ENCODE assay signal across 9 mouse cellular contexts in genomic region chr5:33640652-33641051, GRCm38 (mm10). TPM values are rescaled to one million over a fixed set of nuclear protein-coding genes. Genes with fewer than 3 reads are reported as not detected.
A peak's percentile ranks its signal among the peaks of the same experiment; 100 is the strongest.
DNase-seq lines count a peak whose midpoint lies in the region; ATAC-seq and TF ChIP-seq lines count a peak whose summit lies in the region.
"Had no signal": no experiment of that assay in that cellular context is flagged by ENCODE, and none has a peak within 500 bp of the region (broad histone marks: within the 10 kb centered on the region; RNA-seq: fewer than 3 reads in every experiment).

No protein-coding gene starts in this region.

- no peak overlapping the region for H3K4me2 ChIP-seq in midbrain, embryonic 14.5 days (ENCODE audit: low read length)
- no peak overlapping the region for H3K4me2 ChIP-seq in midbrain, embryonic 15.5 days
- H3K4me2 ChIP-seq: hindbrain, embryonic 15.5 days had no signal

- peak; percentile 44 for DNase-seq in cerebellum, adult 2 months
- no peak for DNase-seq in cerebellum, adult 11-12 months
- peak; percentile 80 for DNase-seq in midbrain, embryonic 14.5 days
- peak; percentile 59 for DNase-seq in embryo, embryonic 11 days
- peak; percentile 46 to 67 for DNase-seq in kidney, postnatal 36 days
- peak; percentile 71 for DNase-seq in lung, postnatal 36 days
- DNase-seq in thymus, postnatal 0 days (ENCODE audit: low spot score), result peak; percentile 63

- H3K4me3 ChIP-seq in cerebellum, adult 2 months (replicated peaks; ENCODE audit: insufficient read depth, low read depth, low read length), result no peak overlapping the region
- H3K4me3 ChIP-seq in midbrain, embryonic 14.5 days (replicated peaks; ENCODE audit: low read depth, low read length), result no peak overlapping the region
- H3K4me3 ChIP-seq in midbrain, embryonic 15.5 days, result no peak overlapping the region
- H3K4me3 ChIP-seq: hindbrain, embryonic 15.5 days had no signal

- no peaks in the 10 kb centered on the region for H3K9me3 ChIP-seq in midbrain, embryonic 14.5 days (ENCODE audit: control insufficient read depth, low read length)
- no peaks in the 10 kb centered on the region for H3K9me3 ChIP-seq in midbrain, embryonic 15.5 days
- H3K9me3 ChIP-seq: hindbrain, embryonic 15.5 days had no signal

- WGBS in cerebellum, adult 2 months, result 31% methylated on average over 3 of the region's 3 CpGs
- 35% methylated on average over 3 of the region's 3 CpGs for WGBS in midbrain, embryonic 14.5 days
- WGBS in midbrain, embryonic 15.5 days, result 39% methylated on average over 3 of the region's 3 CpGs

- H3K36me3 ChIP-seq in midbrain, embryonic 14.5 days (ENCODE audit: control insufficient read depth, insufficient read depth, low read length), result peaks cover 72% of the 10 kb centered on the region
- H3K36me3 ChIP-seq in midbrain, embryonic 15.5 days (replicated peaks), result peaks cover 29% of the 10 kb centered on the region

- H3K9ac ChIP-seq in midbrain, embryonic 14.5 days (replicated peaks; ENCODE audit: low read length), result no peak overlapping the region
- H3K9ac ChIP-seq in midbrain, embryonic 15.5 days, result no peak overlapping the region
- H3K9ac ChIP-seq: hindbrain, embryonic 15.5 days had no signal

- H3K27ac ChIP-seq in cerebellum, adult 2 months (ENCODE audit: insufficient read depth, low read length), result no peak overlapping the region
- H3K27ac ChIP-seq in midbrain, embryonic 14.5 days (replicated peaks; ENCODE audit: low read depth, low read length), result no peak overlapping the region
- no peak overlapping the region for H3K27ac ChIP-seq in midbrain, embryonic 15.5 days
- H3K27ac ChIP-seq: hindbrain, embryonic 15.5 days had no signal

- no peaks in the 10 kb centered on the region for H3K27me3 ChIP-seq in cerebellum, adult 2 months (ENCODE audit: control insufficient read depth, insufficient read depth, low read length)
- H3K27me3 ChIP-seq in midbrain, embryonic 14.5 days (ENCODE audit: control insufficient read depth, insufficient read depth, low read length), result no peaks in the 10 kb centered on the region
- no peaks in the 10 kb centered on the region for H3K27me3 ChIP-seq in midbrain, embryonic 15.5 days (replicated peaks)
- H3K27me3 ChIP-seq: hindbrain, embryonic 15.5 days had no signal

- no peak for ATAC-seq in midbrain, embryonic 14.5 days (ENCODE audit: low FRiP score, low TSS enrichment)
- ATAC-seq in midbrain, embryonic 15.5 days (replicated peaks), result no peak

- H3K4me1 ChIP-seq in cerebellum, adult 2 months (ENCODE audit: control insufficient read depth, insufficient read depth, low read length), result no peaks in the 10 kb centered on the region
- no peaks in the 10 kb centered on the region for H3K4me1 ChIP-seq in midbrain, embryonic 14.5 days (ENCODE audit: control insufficient read depth, insufficient read depth, low read length)
- H3K4me1 ChIP-seq in midbrain, embryonic 15.5 days, result no peaks in the 10 kb centered on the region
- H3K4me1 ChIP-seq: hindbrain, embryonic 15.5 days had no signal

- TF ChIP-seq POLR2A in cerebellum, adult 2 months (IDR thresholded peaks at IDR 0.05; ENCODE audit: borderline replicate concordance, insufficient read depth, low read length), result no peak

- peak; percentile 64 for TF ChIP-seq CTCF in cerebellum, adult 2 months (IDR thresholded peaks at IDR 0.05; ENCODE audit: borderline replicate concordance, insufficient read depth, low read depth, low read length)

RNA-seq across cellular contexts. Expression of gene Gm9903, which starts 10.9 kb away (rescaled TPM):
- 0.93 and 1.1 TPM in 2 replicates for polyA plus RNA-seq in cerebellum, adult 2 months (2012; rRNA removed)
- polyA plus RNA-seq in midbrain, embryonic 14.5 days (2014; fragmentation: Nextera tagmentation; extraction: Ambion mirVana), result 0.65 and 0.83 TPM in 2 replicates
- 0.47 and 0.77 TPM in 2 replicates for polyA plus RNA-seq in midbrain, embryonic 15.5 days (2015; fragmentation: Nextera tagmentation; extraction: Ambion mirVana)
- 0.44 and 0.60 TPM in 2 replicates for polyA plus RNA-seq in thymus, postnatal 0 days (2015; fragmentation: Nextera tagmentation; extraction: Ambion mirVana)

RNA-seq across cellular contexts. Expression of gene Fam53a, which starts 11.2 kb away (rescaled TPM):
- polyA plus RNA-seq in cerebellum, adult 2 months (2012; rRNA removed), result 18.0 and 18.5 TPM in 2 replicates
- polyA plus RNA-seq in midbrain, embryonic 14.5 days (2014; fragmentation: Nextera tagmentation; extraction: Ambion mirVana), result 31.4 and 35.4 TPM in 2 replicates
- polyA plus RNA-seq in midbrain, embryonic 15.5 days (2015; fragmentation: Nextera tagmentation; extraction: Ambion mirVana), result 31.2 and 31.5 TPM in 2 replicates
- 72.6 and 78.5 TPM in 2 replicates for polyA plus RNA-seq in thymus, postnatal 0 days (2015; fragmentation: Nextera tagmentation; extraction: Ambion mirVana)

RNA-seq across cellular contexts. Expression of gene Slbp, which starts 11.7 kb away (rescaled TPM):
- 39.4 and 41.8 TPM in 2 replicates for polyA plus RNA-seq in cerebellum, adult 2 months (2012; rRNA removed)
- 112 and 134 TPM in 2 replicates for polyA plus RNA-seq in midbrain, embryonic 14.5 days (2014; fragmentation: Nextera tagmentation; extraction: Ambion mirVana)
- polyA plus RNA-seq in midbrain, embryonic 15.5 days (2015; fragmentation: Nextera tagmentation; extraction: Ambion mirVana), result 109 and 110 TPM in 2 replicates
- polyA plus RNA-seq in thymus, postnatal 0 days (2015; fragmentation: Nextera tagmentation; extraction: Ambion mirVana), result 353 and 376 TPM in 2 replicates

RNA-seq across cellular contexts. Expression of gene Tacc3, which starts 17.3 kb away (rescaled TPM):
- polyA plus RNA-seq in cerebellum, adult 2 months (2012; rRNA removed), result 9.2 and 9.8 TPM in 2 replicates
- polyA plus RNA-seq in midbrain, embryonic 14.5 days (2014; fragmentation: Nextera tagmentation; extraction: Ambion mirVana), result 25.5 and 45.9 TPM in 2 replicates
- 27.9 and 32.2 TPM in 2 replicates for polyA plus RNA-seq in midbrain, embryonic 15.5 days (2015; fragmentation: Nextera tagmentation; extraction: Ambion mirVana)
- polyA plus RNA-seq in thymus, postnatal 0 days (2015; fragmentation: Nextera tagmentation; extraction: Ambion mirVana), result 195 and 217 TPM in 2 replicates

RNA-seq across cellular contexts. Expression of gene Tmem129, which starts 17.6 kb away (rescaled TPM):
- 50.1 and 50.2 TPM in 2 replicates for polyA plus RNA-seq in cerebellum, adult 2 months (2012; rRNA removed)
- polyA plus RNA-seq in midbrain, embryonic 14.5 days (2014; fragmentation: Nextera tagmentation; extraction: Ambion mirVana), result 29.4 and 31.1 TPM in 2 replicates
- 31.1 and 32.0 TPM in 2 replicates for polyA plus RNA-seq in midbrain, embryonic 15.5 days (2015; fragmentation: Nextera tagmentation; extraction: Ambion mirVana)
- 28.4 and 30.8 TPM in 2 replicates for polyA plus RNA-seq in thymus, postnatal 0 days (2015; fragmentation: Nextera tagmentation; extraction: Ambion mirVana)
